Comparison of ENCODE assay signal across 23 mouse cellular contexts in genomic region chr6:24324718-24325117, GRCm38 (mm10).
A peak's percentile ranks its signal among the peaks of the same experiment; 100 is the strongest.
DNase-seq lines count a peak whose midpoint lies in the region; ATAC-seq and TF ChIP-seq lines count a peak whose summit lies in the region.
"Had no signal": no experiment of that assay in that cellular context is flagged by ENCODE, and none has a peak within 500 bp of the region (broad histone marks: within the 10 kb centered on the region; RNA-seq: fewer than 3 reads in every experiment).

No protein-coding gene starts in this region.

- no peak overlapping the region for H3K4me3 ChIP-seq in cortical plate, adult 2 months (ENCODE audit: insufficient read depth, low read length)
- H3K4me3 ChIP-seq: embryonic facial prominence, embryonic 10.5 days; embryonic facial prominence, embryonic 15.5 days; heart, adult 2 months; heart, embryonic 12.5 days; hindbrain, embryonic 13.5 days; limb, embryonic 12.5 days; megakaryocyte, embryonic 14.5 days; midbrain, embryonic 12.5 days; myocyte; neural tube, embryonic 12.5 days had no signal

- TF ChIP-seq CTCF in cortical plate, adult 2 months (IDR thresholded peaks at IDR 0.05; ENCODE audit: extremely low read depth, insufficient read depth, low read length): no peak

- peak; percentile 93 for ATAC-seq in frontal cortex, adult (ENCODE audit: low TSS enrichment)
- ATAC-seq: CD4-positive, CD25-positive, alpha-beta regulatory T cell, adult 4 months; intestine, postnatal 0 days had no signal

- peaks cover 5% of the 10 kb centered on the region; the same call in 1 of the 2 replicates for H3K4me1 ChIP-seq in cortical plate, adult 2 months (ENCODE audit: control insufficient read depth, insufficient read depth, low read length)
- H3K4me1 ChIP-seq: embryonic facial prominence, embryonic 10.5 days; embryonic facial prominence, embryonic 15.5 days; heart, embryonic 12.5 days; hindbrain, embryonic 13.5 days; limb, embryonic 12.5 days; megakaryocyte, embryonic 14.5 days; midbrain, embryonic 12.5 days; neural tube, embryonic 12.5 days had no signal

- no peak for DNase-seq in frontal cortex, postnatal 10 days (ENCODE audit: low spot score in 2 of 2)
- DNase-seq in left cerebral cortex, adult 11 months (ENCODE audit: low spot score): peak; percentile 8
- no peak for DNase-seq in left cerebral cortex, postnatal 4 days
- DNase-seq in brain, adult 2 months (ENCODE audit: low read depth, low spot score): peak; percentile 77
- no peak for DNase-seq in cerebellum, adult 11-12 months
- DNase-seq: adrenal gland, postnatal 14 days; heart, adult 2 months; heart, postnatal 4 days; lung, postnatal 4 days; thymus, postnatal 4 days had no signal

- TF ChIP-seq POLR2A in cortical plate, adult 2 months (IDR thresholded peaks at IDR 0.05; ENCODE audit: extremely low read depth, insufficient read depth, low read length): no peak

- H3K27ac ChIP-seq in cortical plate, adult 2 months (ENCODE audit: insufficient read depth, low read length): peak overlapping the region; percentile 77
- H3K27ac ChIP-seq: embryonic facial prominence, embryonic 10.5 days; embryonic facial prominence, embryonic 15.5 days; heart, adult 2 months; hindbrain, embryonic 13.5 days; midbrain, embryonic 12.5 days; neural tube, embryonic 12.5 days had no signal

- intact Hi-C loops in left cerebral cortex, postnatal 4 days (cut with DNase I): no loop called here

Comparison
In these comparisons a context has a peak if more than half of its experiments do, and no peak if none do; other contexts are left out.
1. DNase-seq: peak in left cerebral cortex, adult 11 months (single experiment) and brain, adult 2 months (single experiment); none in frontal cortex, postnatal 10 days (0 of 2), left cerebral cortex, postnatal 4 days (single experiment) and cerebellum, adult 11-12 months (single experiment).